Mouse (Mus musculus) heart, adult 2 months (tissue): ENCODE data around the gene Mybl2.

Experiments used
- CTCF ChIP-seq: fragments of 200-600 bp; IDR thresholded peaks from 2 replicates; pipeline ENCODE4 v1.8.1; 2022; ENCODE audit warnings: antibody characterized with exemption, mild to moderate bottlenecking, moderate library complexity
- POLR2A ChIP-seq: fragments of 200-500 bp; IDR thresholded peaks from 2 replicates; pipeline ENCODE4 v1.6.1; 2011; ENCODE audit warnings: mild to moderate bottlenecking, low read depth, low read length, control low read depth; ENCODE audit not compliant: insufficient read depth

DNA sequence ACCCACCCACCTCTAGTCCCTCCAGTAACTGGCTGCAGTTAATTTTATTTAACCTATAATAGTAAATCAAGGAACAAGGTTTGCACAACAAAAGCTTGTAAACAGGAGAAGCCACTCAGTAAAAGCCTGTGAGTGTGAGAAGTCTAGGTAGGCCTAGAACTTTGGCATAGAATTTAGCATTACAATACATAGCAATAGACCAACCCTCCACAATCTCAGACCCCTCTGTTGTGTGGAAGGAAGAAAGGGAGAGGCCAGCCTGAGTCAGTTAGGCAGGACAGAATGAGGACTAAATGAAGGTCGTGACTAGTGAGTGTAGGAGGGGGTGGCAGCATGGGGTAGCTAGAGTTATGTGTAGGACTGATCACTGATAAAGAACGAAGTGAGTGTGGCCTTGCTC is 22.7 kb upstream of the Mybl2 start:
- TF ChIP-seq CTCF (no peak), POLR2A (no peak)
